Mouse (Mus musculus): ENCODE data around the gene Ctcfl. TPM values are rescaled to one million over a fixed set of nuclear protein-coding genes. Genes with fewer than 3 reads are reported as not detected.
"Not testable (repeated sequence)": the region's sequence is repeated elsewhere in the genome, so short reads cannot be mapped to it uniquely, and the experiment has no call there.

Gene Ctcfl
- polyA plus RNA-seq, 1 experiment from 2014 or later, result 0.07 TPM

- H3K36me3 ChIP-seq (replicated peaks); H3K4me1 ChIP-seq; H3K4me3 ChIP-seq; H3K27ac ChIP-seq (replicated peaks); H3K9me3 ChIP-seq; H3K27me3 ChIP-seq (replicated peaks; ENCODE audit: low read depth, poor library complexity, severe bottlenecking); DNase-seq (ENCODE audit: low spot score): not testable (repeated sequence)
- 91% methylated on average over 10 of the region's 10 CpGs for WGBS
These were observed 22.0 kb downstream of the Ctcfl start for GRCm38 (mm10) chr2:173097337-173097736.

GRCm38 (mm10) chr2:173089437-173089836 lies 29.9 kb downstream of the Ctcfl start:
- no peaks in the 10 kb centered on the region for H3K36me3 ChIP-seq (replicated peaks)
- DNase-seq (ENCODE audit: low spot score), result peak; percentile 88
- no peaks in the 10 kb centered on the region for H3K4me1 ChIP-seq
- H3K27ac ChIP-seq (replicated peaks), result no peak overlapping the region
- H3K9me3 ChIP-seq, result no peaks in the 10 kb centered on the region
- 17% methylated on average over 6 of the region's 6 CpGs for WGBS
- no peaks in the 10 kb centered on the region for H3K27me3 ChIP-seq (replicated peaks; ENCODE audit: low read depth, poor library complexity, severe bottlenecking)
- H3K4me3 ChIP-seq, result no peak overlapping the region

DNA sequence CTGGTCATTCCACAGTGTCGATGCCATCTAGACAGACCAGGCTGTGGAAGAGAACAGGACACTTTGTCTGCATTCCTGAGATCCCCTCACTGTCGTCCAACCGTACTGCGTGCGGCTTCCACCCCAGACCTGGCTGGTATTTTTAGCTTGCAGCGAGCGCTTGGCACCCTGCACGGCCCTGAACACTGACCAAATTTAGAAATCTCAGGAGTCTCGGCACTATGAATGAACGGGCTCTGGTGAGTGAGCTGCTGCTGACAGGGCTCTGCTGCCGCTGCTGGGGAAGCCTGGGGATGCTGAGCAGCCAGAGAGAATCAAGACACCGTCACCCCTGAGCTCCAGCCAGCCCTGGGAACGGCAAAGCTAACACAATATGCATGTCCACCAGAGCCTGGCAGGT lies 31.9 kb downstream of the Ctcfl start:
- no peak overlapping the region for H3K4me3 ChIP-seq
- no peaks in the 10 kb centered on the region for H3K27me3 ChIP-seq (replicated peaks; ENCODE audit: low read depth, poor library complexity, severe bottlenecking)
- H3K36me3 ChIP-seq (replicated peaks), result no peaks in the 10 kb centered on the region
- peaks cover 11% of the 10 kb centered on the region for H3K4me1 ChIP-seq
- DNase-seq (ENCODE audit: low spot score), result no peak
- H3K9me3 ChIP-seq, result no peaks in the 10 kb centered on the region
- 64% methylated on average over 13 of the region's 13 CpGs for WGBS
- H3K27ac ChIP-seq (replicated peaks), result no peak overlapping the region

- Histone ChIP-seq H3K4me3 (no peak overlapping the region), H3K27me3 (replicated peaks; ENCODE audit: low read depth, poor library complexity, severe bottlenecking) (no peaks in the 10 kb centered on the region), H3K27ac (replicated peaks) (no peak overlapping the region), H3K9me3 (no peaks in the 10 kb centered on the region), H3K36me3 (replicated peaks) (no peaks in the 10 kb centered on the region), H3K4me1 (peaks cover 13% of the 10 kb centered on the region)
- DNase-seq (ENCODE audit: low spot score), result no peak
- WGBS, result 84% methylated on average over 9 of the region's 9 CpGs
These were observed 33.6 kb downstream of the Ctcfl start for GRCm38 (mm10) chr2:173085763-173086162.

- DNase-seq (ENCODE audit: low spot score), result no peak
These were observed 34.5 kb downstream of the Ctcfl start for GRCm38 (mm10) chr2:173084871-173085270.

GRCm38 (mm10) chr2:173083712-173084475 lies 35.4 kb downstream of the Ctcfl start:
- WGBS, result 16% methylated on average over 13 of the region's 13 CpGs
- peaks cover 24% of the 10 kb centered on the region for H3K4me1 ChIP-seq
- H3K27me3 ChIP-seq (replicated peaks; ENCODE audit: low read depth, poor library complexity, severe bottlenecking), result peaks cover 10% of the 10 kb centered on the region
- H3K27ac ChIP-seq (replicated peaks), result peak overlapping the region; percentile 44; the same call in 1 of the 2 replicates
- no peaks in the 10 kb centered on the region for H3K36me3 ChIP-seq (replicated peaks)
- DNase-seq (ENCODE audit: low spot score), result peak; percentile 61
- peak overlapping the region; percentile 26 for H3K4me3 ChIP-seq
- no peaks in the 10 kb centered on the region for H3K9me3 ChIP-seq

More at GRCm38 (mm10) chr2:173084871-173085270, 34.5 kb downstream of the Ctcfl start:
- 96% methylated on average over 11 of the region's 11 CpGs for WGBS
- no peaks in the 10 kb centered on the region for H3K36me3 ChIP-seq (replicated peaks)
- H3K4me1 ChIP-seq, result peaks cover 22% of the 10 kb centered on the region
- no peak overlapping the region for H3K27ac ChIP-seq (replicated peaks)
- H3K27me3 ChIP-seq (replicated peaks; ENCODE audit: low read depth, poor library complexity, severe bottlenecking), result peaks cover 8% of the 10 kb centered on the region
- no peak overlapping the region for H3K4me3 ChIP-seq
- H3K9me3 ChIP-seq, result no peaks in the 10 kb centered on the region

GRCm38 (mm10) chr2:173083106-173083505 lies 36.2 kb downstream of the Ctcfl start:
- peak overlapping the region; percentile 26; the same call in 1 of the 2 replicates for H3K4me3 ChIP-seq
- no peaks in the 10 kb centered on the region for H3K36me3 ChIP-seq (replicated peaks)
- peaks cover 10% of the 10 kb centered on the region for H3K27me3 ChIP-seq (replicated peaks; ENCODE audit: low read depth, poor library complexity, severe bottlenecking)
- 77% methylated on average over 9 of the region's 9 CpGs for WGBS
- no peaks in the 10 kb centered on the region for H3K9me3 ChIP-seq
- H3K27ac ChIP-seq (replicated peaks), result no peak overlapping the region
- H3K4me1 ChIP-seq, result peaks cover 24% of the 10 kb centered on the region
- DNase-seq (ENCODE audit: low spot score), result no peak

DNA sequence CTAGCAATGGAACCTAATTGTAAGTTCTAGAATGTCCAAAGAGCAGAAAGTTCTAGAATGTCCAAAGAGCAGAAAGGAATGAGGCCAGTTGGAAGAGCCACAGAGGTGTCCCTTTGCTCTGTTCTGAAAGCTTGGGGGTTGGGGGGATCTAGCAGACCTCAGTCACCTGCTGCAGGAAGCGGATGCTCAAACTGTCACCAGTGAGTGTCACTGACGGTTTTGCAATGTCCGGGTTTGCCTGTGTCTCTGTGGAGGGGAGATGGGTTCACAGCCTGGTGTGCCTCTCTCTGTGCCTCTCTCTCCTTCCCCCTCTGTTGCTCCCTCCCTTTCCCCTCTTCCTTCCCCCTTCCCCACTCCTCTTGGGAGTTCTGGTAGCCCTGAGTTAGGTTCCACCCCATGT lies 36.6 kb downstream of the Ctcfl start:
- H3K27ac ChIP-seq (replicated peaks), result no peak overlapping the region
- peaks cover 24% of the 10 kb centered on the region for H3K4me1 ChIP-seq
- no peak overlapping the region for H3K4me3 ChIP-seq
- 75% methylated on average over 3 of the region's 3 CpGs for WGBS
- H3K36me3 ChIP-seq (replicated peaks), result no peaks in the 10 kb centered on the region
- peaks cover 10% of the 10 kb centered on the region for H3K27me3 ChIP-seq (replicated peaks; ENCODE audit: low read depth, poor library complexity, severe bottlenecking)
- DNase-seq (ENCODE audit: low spot score), result no peak
- no peaks in the 10 kb centered on the region for H3K9me3 ChIP-seq

DNA sequence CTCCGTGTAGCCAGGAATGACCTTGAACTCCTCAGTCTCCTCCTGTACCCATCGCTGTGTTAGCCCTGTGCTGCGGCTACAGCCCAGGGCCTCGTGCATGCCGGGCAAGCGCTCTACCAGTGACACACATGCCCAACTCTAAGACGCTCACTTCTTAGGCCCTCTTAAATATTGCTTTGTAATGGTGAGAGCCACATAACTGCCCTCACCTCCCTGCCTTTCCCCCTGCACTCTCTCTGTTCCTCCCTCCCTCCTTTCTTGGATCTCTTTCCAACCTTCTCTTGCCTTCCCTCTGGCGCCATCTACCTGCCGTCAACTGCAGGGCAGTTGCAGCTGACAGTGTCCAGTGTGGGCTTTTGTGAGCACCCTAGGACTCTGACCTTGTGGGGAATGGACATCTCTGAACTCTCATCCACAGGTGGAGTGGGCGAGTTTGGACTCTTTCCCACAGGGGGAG lies 38.5 kb downstream of the Ctcfl start:
- Histone ChIP-seq H3K27ac (replicated peaks) (0 out of 2 replicates have a peak overlapping the region, but pooled peaks have one; percentile 30), H3K4me3 (no peak overlapping the region)
- 33% methylated on average over 10 of the region's 10 CpGs for WGBS

GRCm38 (mm10) chr2:173079766-173080549 lies 39.4 kb downstream of the Ctcfl start:
- peaks cover 24% of the 10 kb centered on the region for H3K4me1 ChIP-seq
- H3K4me3 ChIP-seq, result no peak overlapping the region
- WGBS, result 54% methylated on average over 10 of the region's 10 CpGs
- H3K27me3 ChIP-seq (replicated peaks; ENCODE audit: low read depth, poor library complexity, severe bottlenecking), result peaks cover 10% of the 10 kb centered on the region
- H3K36me3 ChIP-seq (replicated peaks), result no peaks in the 10 kb centered on the region
- H3K9me3 ChIP-seq, result no peaks in the 10 kb centered on the region
- DNase-seq (ENCODE audit: low spot score), result no peak
- H3K27ac ChIP-seq (replicated peaks), result 0 out of 2 replicates have a peak overlapping the region, but pooled peaks have one; percentile 30

More for the DNA sequence above, 38.5 kb downstream of the Ctcfl start:
- peaks cover 24% of the 10 kb centered on the region for H3K4me1 ChIP-seq
- H3K36me3 ChIP-seq (replicated peaks), result no peaks in the 10 kb centered on the region
- H3K9me3 ChIP-seq, result no peaks in the 10 kb centered on the region
- peaks cover 10% of the 10 kb centered on the region for H3K27me3 ChIP-seq (replicated peaks; ENCODE audit: low read depth, poor library complexity, severe bottlenecking)
- peak; percentile 81 for DNase-seq (ENCODE audit: low spot score)

- H3K27ac ChIP-seq (replicated peaks), result no peak overlapping the region
- no peak overlapping the region for H3K4me3 ChIP-seq
- DNase-seq (ENCODE audit: low spot score), result no peak
- WGBS, result 75% methylated on average over 9 of the region's 9 CpGs
- peaks cover 10% of the 10 kb centered on the region for H3K27me3 ChIP-seq (replicated peaks; ENCODE audit: low read depth, poor library complexity, severe bottlenecking)
- H3K4me1 ChIP-seq, result peaks cover 14% of the 10 kb centered on the region
- H3K9me3 ChIP-seq, result 0 out of 2 replicates have a peak, but pooled peaks cover 2% of the 10 kb centered on the region
- no peaks in the 10 kb centered on the region for H3K36me3 ChIP-seq (replicated peaks)
These were observed 42.4 kb downstream of the Ctcfl start for GRCm38 (mm10) chr2:173076921-173077320.

DNA sequence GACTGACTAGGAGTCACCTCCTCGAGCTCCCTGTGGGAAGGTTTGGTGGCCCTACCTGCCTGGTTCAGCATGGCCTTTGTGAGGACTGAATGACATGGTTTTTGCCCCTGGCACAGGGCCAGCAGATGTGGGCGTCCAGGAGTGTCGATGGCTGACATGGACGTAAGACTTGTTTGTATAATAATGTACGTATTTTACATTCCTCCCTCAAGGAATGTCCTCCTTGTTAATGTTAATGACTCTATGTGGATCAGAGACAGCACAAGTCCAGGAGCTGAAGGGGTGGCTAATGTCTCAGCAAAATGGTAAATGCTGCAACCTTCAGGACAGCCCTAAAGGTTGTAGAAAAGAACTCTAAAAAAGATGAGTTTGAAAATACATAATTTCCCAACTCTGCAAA lies 45.7 kb downstream of the Ctcfl start:
- WGBS, result 78% methylated on average over 5 of the region's 5 CpGs
- no peak overlapping the region for H3K27ac ChIP-seq (replicated peaks)
- DNase-seq (ENCODE audit: low spot score), result no peak
- no peaks in the 10 kb centered on the region for H3K4me1 ChIP-seq
- no peaks in the 10 kb centered on the region for H3K36me3 ChIP-seq (replicated peaks)
- H3K9me3 ChIP-seq, result peaks cover 4% of the 10 kb centered on the region; the same call in 1 of the 2 replicates
- no peak overlapping the region for H3K4me3 ChIP-seq
- H3K27me3 ChIP-seq (replicated peaks; ENCODE audit: low read depth, poor library complexity, severe bottlenecking), result no peaks in the 10 kb centered on the region
